Mouse (Mus musculus) limb, embryonic 15.5 days (tissue): ENCODE measurements around the gene 2410137M14Rik. TPM values are rescaled to one million over a fixed set of nuclear protein-coding genes. Genes with fewer than 3 reads are reported as not detected.
A peak's percentile ranks its signal among the peaks of the same experiment; 100 is the strongest.
"Not testable (repeated sequence)": the region's sequence is repeated elsewhere in the genome, so short reads cannot be mapped to it uniquely, and the experiment has no call there.

Source experiments
- ATAC-seq: fragments of 200-750 bp; cut with Nextera tagmentation; 2 replicates; pipeline ENCODE4 v1.8.0; 2017; ENCODE audit warnings: low read depth, moderate TSS enrichment; ENCODE audit not compliant: insufficient number of reproducible peaks, low FRiP score, low TSS enrichment
- H3K27ac ChIP-seq: fragments of 300-500 bp; sonication (generic); 2 replicates; pipeline ENCODE4 v1.5.1; 2015; ENCODE audit warnings: moderate library complexity, mild to moderate bottlenecking, inconsistent platforms
- H3K27me3 ChIP-seq: fragments of 300-500 bp; sonication (generic); 2 replicates; pipeline ENCODE4 v1.6.1; 2015; ENCODE audit warnings: inconsistent platforms
- H3K36me3 ChIP-seq: fragments of 300-500 bp; sonication (generic); 2 replicates; pipeline ENCODE4 v1.6.1; 2015; ENCODE audit warnings: inconsistent platforms
- H3K4me1 ChIP-seq: fragments of 300-500 bp; sonication (generic); 2 replicates; pipeline ENCODE4 v1.6.1; 2015; ENCODE audit warnings: inconsistent platforms
- H3K4me2 ChIP-seq: fragments of 300-500 bp; sonication (generic); 2 replicates; pipeline ENCODE4 v1.6.1; 2015; ENCODE audit warnings: mild to moderate bottlenecking, inconsistent platforms
- H3K4me3 ChIP-seq: fragments of 300-500 bp; sonication (generic); 2 replicates; pipeline ENCODE4 v1.5.1; 2015; ENCODE audit warnings: mild to moderate bottlenecking, inconsistent platforms
- H3K9ac ChIP-seq: fragments of 300-500 bp; sonication (generic); 2 replicates; pipeline ENCODE4 v1.6.1; 2015; ENCODE audit warnings: inconsistent platforms
- H3K9me3 ChIP-seq: fragments of 300-500 bp; sonication (generic); 2 replicates; pipeline ENCODE4 v1.6.1; 2016; ENCODE audit warnings: inconsistent platforms
- WGBS: fragments of 180-500 bp; shearing (Covaris S2); methylation state at CpG from one replicate; pipeline ENCODE4 v1.1.7; 2015; 5-methylcytosine and 5-hydroxymethylcytosine counted together
- polyA plus RNA-seq: library from polyadenylated mRNA; unstranded; fragments of >200 nt; fragmentation: Nextera tagmentation; extraction: Ambion mirVana; gene quantifications from 2 replicates; pipeline ENCODE4 v1.2.1, GENCODE M21; 2015

2410137M14Rik gene
- polyA plus RNA-seq, 1 experiment from 2014 or later, result 0.18 TPM

DNA sequence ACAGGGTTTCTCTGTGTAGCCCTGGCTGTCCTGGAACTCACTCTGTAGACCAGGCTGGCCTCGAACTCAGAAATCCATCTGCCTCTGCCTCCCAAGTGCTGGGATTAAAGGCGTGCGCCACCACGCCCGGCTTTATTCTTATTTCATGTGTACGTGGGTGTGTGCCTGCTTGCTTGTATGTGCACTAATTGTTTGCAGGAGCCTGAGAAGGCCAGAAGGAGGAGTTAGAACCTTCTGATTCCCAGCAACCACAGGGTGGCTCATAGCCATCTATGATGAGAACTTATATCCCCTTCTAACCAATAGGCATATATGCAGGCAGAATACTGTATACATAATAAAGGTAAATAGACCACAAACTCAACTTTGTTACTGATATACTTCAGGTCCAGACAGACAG, 9.6 kb upstream of the 2410137M14Rik start:
- H3K4me3 ChIP-seq, H3K4me1 ChIP-seq, H3K9me3 ChIP-seq, H3K36me3 ChIP-seq, H3K27ac ChIP-seq, H3K4me2 ChIP-seq, ATAC-seq, H3K9ac ChIP-seq: not testable (repeated sequence)
- peaks cover 31% of the 10 kb centered on the region for H3K27me3 ChIP-seq
- 91% methylated on average over 6 of the region's 6 CpGs for WGBS

DNA sequence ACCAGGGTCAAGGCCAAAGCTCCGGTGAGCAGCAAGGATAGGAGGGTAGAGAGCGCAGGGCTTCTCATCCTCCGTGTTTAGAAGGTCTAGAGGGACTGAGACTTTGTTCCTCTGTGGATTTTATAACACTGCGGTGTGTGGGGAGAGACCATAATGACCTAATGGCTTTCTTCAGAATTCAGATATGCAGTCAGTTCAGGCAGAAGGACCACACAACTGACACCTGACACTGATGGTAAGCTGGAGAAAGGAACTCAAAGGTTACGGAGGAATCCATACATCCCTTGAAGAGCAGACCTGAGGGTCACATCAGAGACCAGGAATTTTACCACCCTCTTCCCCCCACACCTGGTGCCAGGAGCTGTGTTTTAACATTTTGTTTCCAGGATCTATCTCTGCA, 8.4 kb upstream of the 2410137M14Rik start, which contains the start of gene H2-M5:
TSS of gene H2-M5 (minus strand) at position 101 of the 400 bp plus-strand sequence.
- no peaks in the 10 kb centered on the region for H3K9me3 ChIP-seq
- H3K4me2 ChIP-seq, result peak within 1 kb of the TSS; percentile 27; the same call in 1 of the 2 replicates
- no peak within 1 kb of the TSS for H3K9ac ChIP-seq
- no peaks in the 10 kb centered on the region for H3K36me3 ChIP-seq
- 27% methylated on average over 5 of the region's 5 CpGs for WGBS
- peaks cover 31% of the 10 kb centered on the region for H3K27me3 ChIP-seq
- ATAC-seq, result no peak
- H3K4me1 ChIP-seq, result 0 out of 2 replicates have a peak, but pooled peaks cover 3% of the 10 kb centered on the region
- H3K27ac ChIP-seq, result no peak within 1 kb of the TSS
- 0 out of 2 replicates have a peak within 1 kb of the TSS, but pooled peaks have one; percentile 3 for H3K4me3 ChIP-seq

DNA sequence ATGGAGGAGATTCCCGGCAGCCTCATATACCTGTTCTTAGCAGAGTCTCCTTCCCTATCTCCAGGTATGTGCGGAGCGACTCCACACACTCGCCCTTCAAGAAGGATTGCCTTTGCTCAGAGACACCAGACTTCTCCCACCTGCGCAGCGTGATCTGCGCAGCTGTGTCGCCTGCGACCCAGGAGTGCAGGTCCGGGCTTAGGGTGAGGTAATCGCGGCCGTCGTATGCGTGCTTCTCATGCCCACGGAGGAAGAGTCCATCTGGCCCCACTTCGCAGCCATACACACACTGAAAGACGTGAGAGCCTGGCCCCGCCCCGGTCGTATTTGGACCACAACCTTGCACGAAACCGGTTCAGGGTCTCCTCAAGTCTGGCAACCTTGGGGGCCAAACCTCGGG, 7.4 kb upstream of the 2410137M14Rik start:
- Histone ChIP-seq H3K27ac (no peak overlapping the region), H3K4me1 (0 out of 2 replicates have a peak, but pooled peaks cover 3% of the 10 kb centered on the region), H3K4me2 (peak overlapping the region; percentile 27; the same call in 1 of the 2 replicates), H3K36me3 (no peaks in the 10 kb centered on the region), H3K9ac (no peak overlapping the region), H3K27me3 (peaks cover 31% of the 10 kb centered on the region), H3K9me3 (no peaks in the 10 kb centered on the region), H3K4me3 (0 out of 2 replicates have a peak overlapping the region, but pooled peaks have one; percentile 3)
- 8% methylated on average over 24 of the region's 24 CpGs for WGBS
- peak; percentile 35; the same call in 1 of the 2 replicates for ATAC-seq

DNA sequence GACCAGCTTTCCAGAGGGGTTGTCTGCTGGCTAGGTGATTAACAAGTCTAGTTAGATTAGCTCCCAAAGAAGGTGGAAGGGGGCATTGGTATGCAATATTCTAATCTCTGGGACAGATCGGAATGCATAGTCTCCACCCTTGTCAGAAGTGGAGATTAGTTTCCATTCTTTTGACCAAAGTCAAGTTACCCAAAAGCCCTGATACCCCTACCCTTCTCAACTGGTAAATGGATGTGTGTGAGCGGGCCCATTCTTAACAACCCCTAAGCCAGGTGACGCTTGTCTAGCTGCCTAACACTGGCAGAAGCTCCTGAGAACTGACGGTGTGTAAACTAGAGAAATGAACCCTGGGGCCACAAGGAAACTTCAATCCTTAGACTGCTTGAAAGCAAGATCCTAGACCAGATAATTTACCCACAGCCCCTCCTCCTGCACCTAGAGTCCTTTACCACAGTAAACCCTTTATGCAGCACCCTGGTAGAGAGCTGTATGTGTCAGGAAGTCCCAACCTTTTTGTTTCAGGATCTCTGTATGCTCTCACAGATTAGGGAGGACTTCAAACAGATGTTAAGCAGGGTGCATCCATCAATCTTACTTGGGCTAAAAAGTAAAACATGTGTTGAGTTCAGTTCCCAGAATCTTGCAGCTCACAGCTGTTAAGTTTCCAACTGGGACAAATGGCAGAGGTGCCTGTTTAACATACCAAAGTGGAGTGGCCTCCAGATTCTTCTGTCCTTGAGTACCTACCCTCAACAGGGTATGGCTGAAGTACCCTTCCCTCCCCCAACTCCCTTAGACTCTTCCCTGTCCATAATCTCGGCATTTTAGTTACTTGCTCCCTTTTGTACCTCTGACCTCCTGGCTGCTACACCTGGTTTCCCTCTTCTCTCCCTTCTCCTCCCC, 1.5 kb upstream of the 2410137M14Rik start:
- Histone ChIP-seq H3K9me3 (no peaks in the 10 kb centered on the region), H3K9ac (no peak overlapping the region), H3K27me3 (peaks cover 5% of the 10 kb centered on the region; the same call in 1 of the 2 replicates), H3K4me2 (no peak overlapping the region), H3K36me3 (no peaks in the 10 kb centered on the region), H3K4me1 (0 out of 2 replicates have a peak, but pooled peaks cover 5% of the 10 kb centered on the region), H3K4me3 (no peak overlapping the region), H3K27ac (no peak overlapping the region)
- WGBS, result 34% methylated on average over 5 of the region's 5 CpGs
- no peak for ATAC-seq

DNA sequence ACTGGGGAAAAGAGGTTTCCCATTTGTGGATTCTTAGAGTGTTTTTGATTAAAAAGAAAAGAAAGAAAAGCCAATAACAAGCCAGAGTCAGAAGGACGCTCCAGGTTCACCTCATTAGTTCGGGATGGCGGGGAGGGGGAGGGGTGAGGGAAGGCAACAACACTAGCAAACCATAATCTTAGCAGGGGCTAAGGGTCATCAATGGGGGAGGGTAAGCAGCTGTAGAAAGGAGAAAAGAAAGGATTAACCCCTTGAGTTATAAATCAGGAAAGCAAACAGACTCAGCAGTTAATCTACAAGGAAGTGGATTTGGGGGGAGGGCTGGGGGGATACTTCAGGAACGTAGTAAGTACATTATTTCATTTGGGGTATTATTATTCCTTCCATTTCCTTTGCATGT, 808 bp upstream of the 2410137M14Rik start:
- WGBS, result 4% methylated on average over 4 of the region's 4 CpGs
- Histone ChIP-seq H3K4me2 (peak overlapping the region; percentile 34), H3K27me3 (peaks cover 4% of the 10 kb centered on the region; the same call in 1 of the 2 replicates), H3K4me3 (no peak overlapping the region), H3K36me3 (no peaks in the 10 kb centered on the region), H3K27ac (no peak overlapping the region), H3K9ac (no peak overlapping the region), H3K4me1 (0 out of 2 replicates have a peak, but pooled peaks cover 5% of the 10 kb centered on the region), H3K9me3 (no peaks in the 10 kb centered on the region)
- ATAC-seq, result no peak

DNA sequence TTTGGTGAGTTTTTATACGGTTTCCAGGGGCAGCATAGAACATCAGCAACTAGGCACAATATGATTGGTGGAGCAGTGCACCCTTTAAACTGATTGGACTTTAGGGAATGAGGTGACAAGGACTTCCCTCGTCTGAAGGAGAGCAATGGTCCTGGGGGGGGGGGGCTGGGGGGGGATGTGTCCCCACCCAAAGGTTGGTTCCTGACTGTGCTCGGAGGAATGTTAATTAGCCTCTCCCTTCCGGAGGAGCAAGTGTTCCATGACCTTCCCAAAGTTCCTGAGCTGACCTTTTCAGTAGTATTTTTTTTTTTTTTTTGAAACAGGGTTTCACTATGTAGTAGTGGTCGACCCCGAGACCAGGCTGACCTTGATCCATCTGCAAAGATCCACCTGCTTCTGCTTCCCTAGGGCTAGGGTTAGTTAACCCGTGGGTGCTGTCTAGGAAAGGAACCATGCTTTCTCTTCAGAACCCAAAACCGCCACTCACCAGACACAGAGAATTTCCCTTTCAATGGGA, 7.7 kb downstream of the 2410137M14Rik start:
- Histone ChIP-seq H3K9ac (no peak overlapping the region), H3K4me1 (no peaks in the 10 kb centered on the region), H3K27me3 (no peaks in the 10 kb centered on the region), H3K4me3 (no peak overlapping the region), H3K4me2 (no peak overlapping the region), H3K36me3 (no peaks in the 10 kb centered on the region), H3K27ac (no peak overlapping the region), H3K9me3 (no peaks in the 10 kb centered on the region)
- ATAC-seq, result no peak
- 68% methylated on average over 8 of the region's 8 CpGs for WGBS

DNA sequence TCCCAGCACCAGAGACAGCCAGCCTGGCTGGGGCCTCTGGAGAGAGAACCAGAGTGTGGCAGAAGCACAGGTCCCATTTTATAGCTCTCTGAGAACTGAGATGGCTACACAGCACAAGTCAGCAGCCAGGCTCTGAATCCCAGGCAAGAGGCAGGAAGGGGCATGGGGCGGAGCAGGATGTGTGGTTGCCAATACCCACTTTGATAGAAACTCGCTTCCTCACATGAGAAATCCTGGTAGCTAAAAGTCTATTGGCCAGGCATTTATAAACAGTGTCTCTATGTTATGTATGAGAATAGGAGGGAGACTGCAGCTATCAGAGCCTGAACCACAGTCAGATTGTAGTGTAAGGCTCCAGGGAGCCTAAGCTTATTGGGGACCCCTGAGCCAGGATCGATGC, 8.2 kb downstream of the 2410137M14Rik start:
- Histone ChIP-seq H3K36me3 (no peaks in the 10 kb centered on the region), H3K27me3 (no peaks in the 10 kb centered on the region), H3K4me1 (no peaks in the 10 kb centered on the region), H3K9me3 (no peaks in the 10 kb centered on the region), H3K27ac (no peak overlapping the region), H3K4me3 (no peak overlapping the region), H3K4me2 (no peak overlapping the region), H3K9ac (no peak overlapping the region)
- no peak for ATAC-seq
- WGBS, result 75% methylated on average over 3 of the region's 3 CpGs

DNA sequence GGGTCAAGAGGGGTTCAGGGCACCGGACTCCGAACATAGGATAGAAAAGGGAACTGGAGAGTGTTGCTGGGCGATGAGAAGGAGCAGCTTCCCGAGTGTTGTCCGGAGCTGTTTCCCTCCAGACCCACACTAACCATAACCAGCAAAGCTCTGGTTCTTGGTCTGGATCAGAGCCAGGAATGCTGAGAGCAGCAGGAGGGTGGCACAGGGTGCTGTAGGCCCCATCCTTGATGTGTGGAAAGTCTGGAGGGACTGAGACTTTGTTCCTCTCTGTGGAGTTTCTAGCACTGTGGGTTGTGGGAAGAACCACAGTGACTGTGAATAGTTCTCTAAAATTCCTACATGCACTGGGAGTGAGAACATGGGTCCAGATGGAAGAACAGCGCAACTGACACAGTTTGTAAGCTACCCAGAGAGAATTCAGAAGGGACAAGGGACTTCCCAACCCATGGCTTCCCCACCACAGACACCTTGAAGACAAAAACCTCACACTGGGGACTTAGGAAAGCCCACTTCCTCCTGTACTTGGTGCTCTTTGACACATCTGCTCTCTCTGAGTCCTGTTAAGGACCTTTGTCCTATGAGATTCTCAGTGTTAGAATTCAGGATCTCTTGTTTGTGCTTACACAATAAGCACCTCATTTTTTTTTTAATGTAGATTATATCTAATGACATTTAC, 9.7 kb downstream of the 2410137M14Rik start:
- ATAC-seq, result no peak
- Histone ChIP-seq H3K4me2 (no peak overlapping the region), H3K9ac (no peak overlapping the region), H3K9me3 (no peaks in the 10 kb centered on the region), H3K36me3 (no peaks in the 10 kb centered on the region), H3K27ac (no peak overlapping the region), H3K4me3 (no peak overlapping the region), H3K4me1 (no peaks in the 10 kb centered on the region), H3K27me3 (no peaks in the 10 kb centered on the region)
- 80% methylated on average over 6 of the region's 6 CpGs for WGBS

DNA sequence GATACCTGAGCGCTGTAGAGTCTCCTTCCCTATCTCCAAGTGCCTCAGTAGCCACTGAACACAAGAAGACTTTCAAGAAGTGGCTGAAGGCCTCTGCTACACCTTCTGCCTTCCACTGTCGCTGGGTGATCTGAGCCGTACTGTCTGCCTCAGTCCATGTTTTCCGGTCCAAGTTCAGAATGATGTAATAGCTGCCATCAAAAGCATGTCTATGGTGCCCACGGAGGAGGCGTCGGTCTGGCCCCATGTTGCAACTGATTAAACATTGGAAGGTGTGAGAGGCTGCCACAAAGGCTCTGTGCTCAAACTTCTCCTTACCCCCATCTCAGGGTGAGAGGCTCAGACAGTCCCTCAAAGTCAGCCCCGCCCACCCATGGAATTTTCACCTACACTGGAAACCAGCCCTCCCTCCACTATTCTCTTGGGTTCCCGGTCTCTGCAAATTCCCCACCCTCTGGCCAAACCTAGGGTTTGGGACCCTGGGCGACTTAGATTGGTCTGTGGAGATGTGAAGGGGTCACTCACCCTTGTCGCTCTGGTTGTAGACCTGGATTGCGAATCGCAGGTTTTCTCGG, 10.6 kb downstream of the 2410137M14Rik start:
- 81% methylated on average over 14 of the region's 14 CpGs for WGBS
- no peak for ATAC-seq
- no peak overlapping the region for H3K27ac ChIP-seq
- H3K36me3 ChIP-seq, result no peaks in the 10 kb centered on the region
- H3K9ac ChIP-seq, result no peak overlapping the region
- no peak overlapping the region for H3K4me3 ChIP-seq
- no peaks in the 10 kb centered on the region for H3K9me3 ChIP-seq
- no peak overlapping the region for H3K4me2 ChIP-seq
- H3K4me1 ChIP-seq, result no peaks in the 10 kb centered on the region
- no peaks in the 10 kb centered on the region for H3K27me3 ChIP-seq

DNA sequence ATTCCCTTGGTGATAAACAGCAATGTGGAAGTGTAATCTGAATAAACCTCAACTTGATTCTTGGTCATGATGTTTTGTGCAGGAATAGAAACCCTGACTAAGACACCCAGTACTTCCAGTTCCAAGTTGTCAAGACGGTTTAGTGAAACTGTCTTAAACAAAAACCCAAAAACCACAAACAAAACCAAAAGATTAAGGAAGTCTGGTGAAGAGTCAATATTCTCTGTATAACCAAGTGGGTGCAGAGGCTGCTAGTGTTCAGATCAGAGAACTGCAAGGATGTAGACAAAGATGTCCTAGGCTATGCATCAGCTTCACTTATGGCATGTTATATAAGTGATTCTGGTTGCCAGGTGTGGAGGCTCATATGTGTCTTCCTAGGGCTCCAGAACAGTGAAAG, 14.2 kb downstream of the 2410137M14Rik start:
- H3K27ac ChIP-seq, result no peak overlapping the region
- H3K9ac ChIP-seq, result no peak overlapping the region
- no peaks in the 10 kb centered on the region for H3K27me3 ChIP-seq
- ATAC-seq, result no peak
- WGBS, result 73% methylated on average over 1 of the region's 1 CpGs
- no peaks in the 10 kb centered on the region for H3K9me3 ChIP-seq
- no peak overlapping the region for H3K4me2 ChIP-seq
- no peak overlapping the region for H3K4me3 ChIP-seq
- H3K4me1 ChIP-seq, result no peaks in the 10 kb centered on the region
- no peaks in the 10 kb centered on the region for H3K36me3 ChIP-seq

DNA sequence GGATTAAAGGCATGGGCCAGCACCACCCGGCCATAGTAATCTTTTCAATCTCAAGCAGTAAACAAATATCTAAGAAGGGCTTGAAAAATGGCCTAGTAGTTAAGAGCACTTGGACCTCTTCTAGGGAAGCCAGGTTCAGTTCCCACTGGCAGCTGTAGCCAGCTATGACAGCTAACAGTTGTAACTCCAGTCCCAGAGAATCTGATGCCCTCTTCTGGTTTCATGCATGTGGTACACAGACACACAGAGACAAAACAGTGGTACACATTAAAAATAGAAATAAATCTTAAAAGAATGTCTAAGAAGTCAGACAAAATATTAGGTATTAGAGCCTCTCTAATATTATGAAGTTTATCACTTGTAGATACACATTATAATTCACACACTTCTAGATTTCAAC, 19.9 kb downstream of the 2410137M14Rik start:
- peaks cover 14% of the 10 kb centered on the region for H3K4me1 ChIP-seq
- 65% methylated on average over 1 of the region's 1 CpGs for WGBS
- no peak overlapping the region for H3K4me3 ChIP-seq
- peaks cover 6% of the 10 kb centered on the region for H3K36me3 ChIP-seq
- H3K27ac ChIP-seq, result no peak overlapping the region
- no peak overlapping the region for H3K4me2 ChIP-seq
- no peak for ATAC-seq
- H3K27me3 ChIP-seq, result no peaks in the 10 kb centered on the region
- no peak overlapping the region for H3K9ac ChIP-seq
- no peaks in the 10 kb centered on the region for H3K9me3 ChIP-seq
